Mouse (Mus musculus): ENCODE results near the gene Camk2d.
A peak's percentile ranks its signal among the peaks of the same experiment; 100 is the strongest.

DNA sequence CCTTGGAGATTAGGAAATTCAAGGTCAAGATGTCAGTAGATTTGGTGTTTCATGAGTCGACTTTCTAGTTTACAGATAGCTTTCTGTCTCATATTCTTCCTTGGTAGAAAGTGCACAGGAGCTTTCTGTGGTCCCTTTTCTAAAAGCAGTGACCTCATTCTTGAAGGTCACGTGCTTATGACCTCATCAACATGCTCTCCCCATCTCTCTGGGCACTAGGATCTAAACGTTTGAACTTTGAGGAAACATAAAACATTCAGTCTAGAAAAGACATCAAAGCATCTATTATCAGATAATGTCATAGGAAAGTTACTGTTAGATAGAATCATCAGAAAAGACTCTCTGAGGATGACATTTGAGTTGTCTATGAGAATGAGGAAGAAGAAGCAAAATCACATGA lies 32.3 kb downstream of the Camk2d start:
- TF ChIP-seq HCFC1 (IDR thresholded peaks at IDR 0.05; ENCODE audit: low read depth, low read length) (no peak), CTCF (conservative IDR thresholded peaks at IDR 0.05 in 1 of 2, IDR thresholded peaks at IDR 0.05 in 1 of 2; ENCODE audit: low read depth in 2 of 2, low read length in 2 of 2) (no peak), MAX (IDR thresholded peaks at IDR 0.05; ENCODE audit: low read length) (peak; percentile 51; the same call in 1 of the 2 replicates), KAT2A (IDR thresholded peaks at IDR 0.05; ENCODE audit: insufficient replicate concordance, low read length) (no peak), NELFE (IDR thresholded peaks at IDR 0.05; ENCODE audit: low read depth, low read length) (no peak), NRF1 (IDR thresholded peaks at IDR 0.05; ENCODE audit: low read depth, low read length) (no peak), CHD1 (IDR thresholded peaks at IDR 0.05; ENCODE audit: low read depth, low read length) (no peak), E2F4 (IDR thresholded peaks at IDR 0.05; ENCODE audit: insufficient replicate concordance, low read depth, low read length) (no peak), CHD2 (IDR thresholded peaks at IDR 0.05; ENCODE audit: low read length) (no peak), BHLHE40 (IDR thresholded peaks at IDR 0.05; ENCODE audit: low read depth, low read length) (peak; percentile 85), ZMIZ1 (IDR thresholded peaks at IDR 0.05; ENCODE audit: low read depth, low read length) (no peak), GABPA (IDR thresholded peaks at IDR 0.05; ENCODE audit: insufficient replicate concordance, low read depth, low read length) (no peak), EP300 (IDR thresholded peaks at IDR 0.05; ENCODE audit: low read length) (no peak)

Measured in CH12.LX (cell line).